Comparison of ENCODE assay signal across 8 mouse cellular contexts in the genomic region with DNA sequence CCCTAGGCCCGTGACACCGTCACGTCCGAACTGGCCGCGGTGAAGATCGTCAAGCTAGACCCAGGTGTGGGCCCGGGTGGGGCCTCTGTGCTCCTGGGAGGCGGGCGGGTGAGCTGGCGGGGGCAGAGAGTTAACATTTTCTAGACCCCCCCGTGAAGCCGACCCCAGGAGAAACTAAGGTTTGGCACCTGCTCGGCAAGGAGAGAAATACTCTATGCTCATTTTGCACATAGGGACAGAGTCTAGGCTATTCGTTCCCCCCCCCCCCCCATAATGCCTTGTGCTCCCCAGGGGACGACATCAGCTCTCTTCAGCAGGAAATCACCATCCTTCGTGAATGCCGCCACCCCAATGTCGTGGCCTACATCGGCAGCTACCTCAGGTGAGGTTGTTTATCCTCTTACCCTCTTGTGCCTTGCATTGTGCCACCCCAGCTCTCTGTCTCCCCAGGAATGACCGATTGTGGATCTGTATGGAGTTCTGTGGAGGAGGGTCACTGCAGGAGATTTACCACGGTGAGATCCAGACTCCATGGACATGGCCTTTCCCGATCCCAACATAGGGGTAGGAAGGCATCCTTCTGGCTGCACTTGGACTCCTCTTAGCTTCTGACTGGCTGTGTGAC. TPM values are rescaled to one million over a fixed set of nuclear protein-coding genes. Genes with fewer than 3 reads are reported as not detected.
DNase-seq lines count a peak whose midpoint lies in the region; ATAC-seq and TF ChIP-seq lines count a peak whose summit lies in the region.

No protein-coding gene starts in this region.

- peak; percentile 52 for DNase-seq in cerebellum, adult 11-12 months
- no peak for DNase-seq in cerebellum, adult 18-20 months
- DNase-seq in spleen, adult 2 months (ENCODE audit: low read depth in 1 of 2, low spot score in 2 of 2), result no peak
- no peak for DNase-seq in spleen, postnatal 14 days (ENCODE audit: low spot score in 2 of 2)
- no peak for DNase-seq in liver, embryonic 11.5 days (ENCODE audit: low spot score)
- peak; percentile 42 for DNase-seq in thymus, postnatal 0 days (ENCODE audit: low spot score)
- DNase-seq in cerebellum, postnatal 14 days, result no peak
- no peak for DNase-seq in cerebellum, adult 11 months

- H3K4me2 ChIP-seq in liver, embryonic 11.5 days, result peak overlapping the region; percentile 98

- no peaks in the 10 kb centered on the region for H3K27me3 ChIP-seq in spleen, adult 2 months (ENCODE audit: control insufficient read depth, insufficient read depth, low read length)
- H3K27me3 ChIP-seq in liver, embryonic 11.5 days (replicated peaks; ENCODE audit: control insufficient read depth, insufficient read depth, low read length), result no peaks in the 10 kb centered on the region

- under 1% methylated on average over 23 of the region's 23 CpGs for WGBS in spleen, adult 2 months
- 10% methylated on average over 23 of the region's 23 CpGs for WGBS in liver, embryonic 11.5 days

- H3K27ac ChIP-seq in spleen, adult 2 months (ENCODE audit: insufficient read depth, low read length), result peak overlapping the region; percentile 93
- peak overlapping the region; percentile 77 for H3K27ac ChIP-seq in liver, embryonic 11.5 days (ENCODE audit: low read depth, low read length)

- TF ChIP-seq POLR2A in spleen, adult 2 months (IDR thresholded peaks at IDR 0.05; ENCODE audit: low read depth, low read length), result no peak

- peak overlapping the region; percentile 82 for H3K9ac ChIP-seq in liver, embryonic 11.5 days (ENCODE audit: low read depth, low read length)

- ATAC-seq in liver, embryonic 11.5 days (replicated peaks; ENCODE audit: low FRiP score), result no peak; the same call in 1 of the 2 replicates

- TF ChIP-seq CTCF in spleen, adult 2 months (IDR thresholded peaks at IDR 0.05; ENCODE audit: extremely low read depth, insufficient read depth, insufficient read length, insufficient replicate concordance), result no peak

- peaks cover 20% of the 10 kb centered on the region; the same call in 1 of the 2 replicates for H3K4me1 ChIP-seq in spleen, adult 2 months (ENCODE audit: control insufficient read depth, insufficient read depth, insufficient read length)
- H3K4me1 ChIP-seq in liver, embryonic 11.5 days (replicated peaks; ENCODE audit: control insufficient read depth, insufficient read depth, low read length), result peaks cover 38% of the 10 kb centered on the region

- peak overlapping the region; percentile 94 for H3K4me3 ChIP-seq in spleen, adult 2 months (ENCODE audit: extremely low read depth, insufficient read depth, insufficient read length)
- H3K4me3 ChIP-seq in liver, embryonic 11.5 days (ENCODE audit: low read depth, low read length), result peak overlapping the region; percentile 82

- H3K36me3 ChIP-seq in spleen, adult 2 months (ENCODE audit: control insufficient read depth, insufficient read depth, low read length), result peaks cover 40% of the 10 kb centered on the region
- peaks cover 20% of the 10 kb centered on the region for H3K36me3 ChIP-seq in liver, embryonic 11.5 days (ENCODE audit: control insufficient read depth, insufficient read depth, low read length)

- no peaks in the 10 kb centered on the region for H3K9me3 ChIP-seq in liver, embryonic 11.5 days (ENCODE audit: control insufficient read depth, low read length)

RNA-seq across cellular contexts. Expression of a gene that starts 0.6 kb away (rescaled TPM):
- 487 and 792 TPM in 2 replicates for polyA plus RNA-seq in spleen, adult 2 months (2012; rRNA removed)
- 12.9 and 14.2 TPM in 2 replicates for polyA plus RNA-seq in liver, embryonic 11.5 days (2014; fragmentation: Nextera tagmentation; extraction: Ambion mirVana)
- polyA plus RNA-seq in thymus, postnatal 0 days (2015; fragmentation: Nextera tagmentation; extraction: Ambion mirVana), result 49.6 and 57.3 TPM in 2 replicates

RNA-seq across cellular contexts. Expression of a gene that starts 6.8 kb away (rescaled TPM):
- polyA plus RNA-seq in spleen, adult 2 months (2012; rRNA removed), result 54.2 and 57.2 TPM in 2 replicates
- polyA plus RNA-seq in liver, embryonic 11.5 days (2014; fragmentation: Nextera tagmentation; extraction: Ambion mirVana), result 53.8 and 59.7 TPM in 2 replicates
- polyA plus RNA-seq in thymus, postnatal 0 days (2015; fragmentation: Nextera tagmentation; extraction: Ambion mirVana), result 54.0 and 54.2 TPM in 2 replicates

RNA-seq across cellular contexts. Expression of a gene that starts 21.9 kb away (rescaled TPM):
- 177 and 239 TPM in 2 replicates for polyA plus RNA-seq in spleen, adult 2 months (2012; rRNA removed)
- polyA plus RNA-seq in liver, embryonic 11.5 days (2014; fragmentation: Nextera tagmentation; extraction: Ambion mirVana), result 194 and 203 TPM in 2 replicates
- 104 and 126 TPM in 2 replicates for polyA plus RNA-seq in thymus, postnatal 0 days (2015; fragmentation: Nextera tagmentation; extraction: Ambion mirVana)

RNA-seq across cellular contexts. Expression of a gene that starts 35.3 kb away (rescaled TPM):
- polyA plus RNA-seq in spleen, adult 2 months (2012; rRNA removed), result 7.7 and 8.9 TPM in 2 replicates
- polyA plus RNA-seq in liver, embryonic 11.5 days (2014; fragmentation: Nextera tagmentation; extraction: Ambion mirVana), result 0.26 and 1.2 TPM in 2 replicates
- polyA plus RNA-seq in thymus, postnatal 0 days (2015; fragmentation: Nextera tagmentation; extraction: Ambion mirVana), result 0.37 and 0.52 TPM in 2 replicates

RNA-seq across cellular contexts. Expression of a gene that starts 42.6 kb away (rescaled TPM):
- polyA plus RNA-seq in spleen, adult 2 months (2012; rRNA removed), result 7.3 and 8.1 TPM in 2 replicates
- polyA plus RNA-seq in liver, embryonic 11.5 days (2014; fragmentation: Nextera tagmentation; extraction: Ambion mirVana), result 1.4 and 4.3 TPM in 2 replicates
- 4.2 and 6.3 TPM in 2 replicates for polyA plus RNA-seq in thymus, postnatal 0 days (2015; fragmentation: Nextera tagmentation; extraction: Ambion mirVana)

Comparison
In these comparisons a context has a peak if more than half of its experiments do, and no peak if none do; other contexts are left out.
1. DNase-seq: peak in cerebellum, adult 11-12 months (single experiment) and thymus, postnatal 0 days (single experiment); none in cerebellum, adult 18-20 months (0 of 2), spleen, adult 2 months (0 of 2), spleen, postnatal 14 days (0 of 2), liver, embryonic 11.5 days (single experiment), cerebellum, postnatal 14 days (0 of 2) and cerebellum, adult 11 months (single experiment).